In genomic region chr7:100607214-100608129, GRCm38 (mm10) we compare ENCODE assay signal across 8 mouse cellular contexts. TPM values are rescaled to one million over a fixed set of nuclear protein-coding genes. Genes with fewer than 3 reads are reported as not detected.
DNase-seq lines count a peak whose midpoint lies in the region; ATAC-seq lines count a peak whose summit lies in the region.

Gene Rab6a (plus strand): TSS chr7:100607410.

- H3K9me3 ChIP-seq in heart, embryonic 13.5 days, result no peaks in the 10 kb centered on the region
- H3K9me3 ChIP-seq in liver, embryonic 12.5 days (replicated peaks), result no peaks in the 10 kb centered on the region
- no peaks in the 10 kb centered on the region for H3K9me3 ChIP-seq in stomach, embryonic 15.5 days

- H3K4me3 ChIP-seq in brown adipose tissue, adult 24 weeks (ENCODE audit: insufficient read depth, low read depth, low read length), result peak within 1 kb of the TSS; percentile 84
- H3K4me3 ChIP-seq in heart, embryonic 13.5 days, result peak within 1 kb of the TSS; percentile 98
- peak within 1 kb of the TSS; percentile 98 for H3K4me3 ChIP-seq in liver, embryonic 12.5 days
- peak within 1 kb of the TSS; percentile 93 for H3K4me3 ChIP-seq in stomach, embryonic 15.5 days (replicated peaks)

- peak; percentile 93 for ATAC-seq in heart, embryonic 13.5 days (ENCODE audit: extremely low read depth, insufficient number of reproducible peaks, low FRiP score, low TSS enrichment)
- ATAC-seq in liver, embryonic 12.5 days, result peak; percentile 94
- peak; percentile 96 for ATAC-seq in stomach, embryonic 15.5 days (ENCODE audit: insufficient read depth, low FRiP score, low read depth)

- WGBS in heart, embryonic 13.5 days, result under 1% methylated on average over 99 of the region's 105 CpGs
- under 1% methylated on average over 104 of the region's 105 CpGs for WGBS in liver, embryonic 12.5 days (ENCODE audit: insufficient replicate concordance)
- WGBS in stomach, embryonic 15.5 days, result under 1% methylated on average over 102 of the region's 105 CpGs

- peak within 1 kb of the TSS; percentile 83 for H3K27ac ChIP-seq in brown adipose tissue, adult 24 weeks (replicated peaks; ENCODE audit: low read depth, low read length)
- H3K27ac ChIP-seq in heart, embryonic 13.5 days (replicated peaks), result peak within 1 kb of the TSS; percentile 100
- H3K27ac ChIP-seq in liver, embryonic 12.5 days, result peak within 1 kb of the TSS; percentile 100
- peak within 1 kb of the TSS; percentile 99 for H3K27ac ChIP-seq in stomach, embryonic 15.5 days

- no peaks in the 10 kb centered on the region for H3K36me3 ChIP-seq in heart, embryonic 13.5 days
- H3K36me3 ChIP-seq in liver, embryonic 12.5 days, result no peaks in the 10 kb centered on the region
- no peaks in the 10 kb centered on the region for H3K36me3 ChIP-seq in stomach, embryonic 15.5 days

- peak within 1 kb of the TSS; percentile 99 for H3K9ac ChIP-seq in heart, embryonic 13.5 days
- H3K9ac ChIP-seq in liver, embryonic 12.5 days, result peak within 1 kb of the TSS; percentile 99
- peak within 1 kb of the TSS; percentile 100 for H3K9ac ChIP-seq in stomach, embryonic 15.5 days

- H3K4me1 ChIP-seq in brown adipose tissue, adult 24 weeks (ENCODE audit: control insufficient read depth, insufficient read depth, insufficient read length, low read length), result no peaks in the 10 kb centered on the region
- peaks cover 19% of the 10 kb centered on the region for H3K4me1 ChIP-seq in heart, embryonic 13.5 days
- peaks cover 22% of the 10 kb centered on the region for H3K4me1 ChIP-seq in liver, embryonic 12.5 days
- H3K4me1 ChIP-seq in stomach, embryonic 15.5 days, result peaks cover 7% of the 10 kb centered on the region; the same call in 1 of the 2 replicates

- peak; percentile 98 for DNase-seq in CD4-positive, CD25-positive, alpha-beta regulatory T cell, adult 2 months (ENCODE audit: low read depth, low spot score)
- DNase-seq in fat pad, adult 2 months (ENCODE audit: extremely low read depth, low read depth, low spot score), result peak; percentile 99
- peak; percentile 99 for DNase-seq in kidney, postnatal 10 days
- peak; percentile 91 to 93 for DNase-seq in natural killer cell, adult 2 months (ENCODE audit: low spot score in 2 of 2)

- H3K27me3 ChIP-seq in heart, embryonic 13.5 days (replicated peaks), result no peaks in the 10 kb centered on the region
- H3K27me3 ChIP-seq in liver, embryonic 12.5 days (replicated peaks), result 0 out of 2 replicates have a peak, but pooled peaks cover 8% of the 10 kb centered on the region
- H3K27me3 ChIP-seq in stomach, embryonic 15.5 days (replicated peaks), result no peaks in the 10 kb centered on the region

- peak within 1 kb of the TSS; percentile 81 for H3K4me2 ChIP-seq in heart, embryonic 13.5 days
- peak within 1 kb of the TSS; percentile 77 for H3K4me2 ChIP-seq in liver, embryonic 12.5 days
- H3K4me2 ChIP-seq in stomach, embryonic 15.5 days, result peak within 1 kb of the TSS; percentile 65

RNA-seq across cellular contexts. Expression of gene Rab6a, which starts in this region (rescaled TPM):
- 56.8 and 70.0 TPM in 2 replicates for polyA plus RNA-seq in brown adipose tissue, adult 24 weeks (2012; ENCODE audit: insufficient read depth, insufficient read length, missing spikeins)
- 82.4 and 91.0 TPM in 2 replicates for polyA plus RNA-seq in heart, embryonic 13.5 days (2015; fragmentation: Nextera tagmentation; extraction: Ambion mirVana)
- polyA plus RNA-seq in liver, embryonic 12.5 days (2016; fragmentation: Nextera tagmentation; extraction: Ambion mirVana), result 60.7 and 62.0 TPM in 2 replicates
- 100 and 107 TPM in 2 replicates for polyA plus RNA-seq in stomach, embryonic 15.5 days (2015; fragmentation: Nextera tagmentation; extraction: Ambion mirVana)

Comparison
In these comparisons a context has a peak if more than half of its experiments do, and no peak if none do; other contexts are left out.
1. Peak in every context shown above with its lines: DNase-seq, ATAC-seq, H3K4me3 ChIP-seq and H3K27ac ChIP-seq.